Mouse (Mus musculus) lung, postnatal 25 days (tissue): ENCODE measurements around the gene Acp4.
"Not testable (repeated sequence)": the region's sequence is repeated elsewhere in the genome, so short reads cannot be mapped to it uniquely, and the experiment has no call there.

Experiments
- DNase-seq: peaks from one replicate; pipeline ENCODE4 v3.0.0; 2022; ENCODE audit warnings: low spot score

Gene Acp4

DNA sequence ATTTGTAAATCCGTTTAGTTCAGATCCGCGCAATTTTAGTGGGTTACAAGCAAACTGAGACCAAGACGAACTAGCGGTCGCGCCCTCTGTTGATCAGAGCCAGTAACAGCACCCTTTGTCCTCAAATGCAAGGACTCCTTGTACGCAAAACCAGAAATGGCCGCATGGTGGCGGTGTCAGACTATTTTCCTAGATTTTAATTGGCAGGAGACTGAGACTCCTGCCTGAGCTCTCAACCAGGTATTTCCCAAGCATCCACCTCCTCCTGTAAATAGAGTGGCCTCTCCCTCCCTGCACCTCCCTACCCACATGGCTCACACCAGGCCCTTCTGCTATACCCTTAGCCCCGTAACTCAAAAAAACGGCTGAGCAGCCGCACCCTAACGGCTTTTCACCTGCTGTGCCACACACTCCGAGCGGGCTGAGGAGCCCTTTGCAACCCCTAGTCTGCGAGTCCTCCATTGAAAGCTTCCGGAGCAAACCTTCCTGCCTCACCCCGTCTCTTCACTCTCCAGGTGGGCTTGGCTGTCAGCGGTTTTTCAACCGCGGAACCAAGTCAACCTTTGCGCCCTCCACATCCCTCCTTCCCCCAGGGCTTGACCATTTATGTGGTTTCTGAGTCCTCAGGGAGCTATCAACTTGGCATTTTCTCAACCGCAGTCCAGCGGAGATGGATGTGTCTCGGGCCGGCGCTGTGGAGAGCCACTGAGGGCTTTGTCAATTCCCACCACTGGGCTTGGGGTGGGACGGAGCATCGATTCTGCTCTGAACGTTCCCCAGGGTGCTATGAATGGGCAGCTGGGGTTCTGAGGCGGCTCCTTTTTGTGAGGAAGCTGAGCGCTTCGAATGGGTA, 5.8 kb upstream of the Acp4 start:
- DNase-seq, result peak; percentile 94

DNA sequence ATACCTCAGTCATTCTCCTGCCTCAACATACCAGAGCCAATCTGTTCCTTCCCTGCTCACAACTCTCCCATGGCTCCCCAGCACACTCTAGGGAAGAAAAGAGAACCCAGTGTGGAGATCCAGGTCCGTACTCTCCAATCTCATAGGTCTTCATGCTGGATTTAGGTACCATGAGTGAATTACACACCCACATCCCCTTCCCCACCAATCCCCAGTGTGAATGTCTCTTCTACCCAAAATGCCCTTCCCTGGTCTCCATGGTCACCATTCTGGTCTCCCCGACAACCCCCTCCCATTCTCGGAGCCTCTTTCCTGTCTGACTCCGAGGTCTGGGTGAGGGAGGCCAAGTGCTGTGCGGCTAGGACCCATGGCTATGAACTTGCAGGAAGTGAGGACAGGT, 4.0 kb upstream of the Acp4 start, which contains the start of gene Gm15517:
Gene Gm15517 (plus strand): TSS at position 301 of the 400 bp plus-strand sequence.
- no peak for DNase-seq

- no peak for DNase-seq
These were observed 3.2 kb upstream of the Acp4 start for GRCm38 (mm10) chr7:44260410-44260809.

DNA sequence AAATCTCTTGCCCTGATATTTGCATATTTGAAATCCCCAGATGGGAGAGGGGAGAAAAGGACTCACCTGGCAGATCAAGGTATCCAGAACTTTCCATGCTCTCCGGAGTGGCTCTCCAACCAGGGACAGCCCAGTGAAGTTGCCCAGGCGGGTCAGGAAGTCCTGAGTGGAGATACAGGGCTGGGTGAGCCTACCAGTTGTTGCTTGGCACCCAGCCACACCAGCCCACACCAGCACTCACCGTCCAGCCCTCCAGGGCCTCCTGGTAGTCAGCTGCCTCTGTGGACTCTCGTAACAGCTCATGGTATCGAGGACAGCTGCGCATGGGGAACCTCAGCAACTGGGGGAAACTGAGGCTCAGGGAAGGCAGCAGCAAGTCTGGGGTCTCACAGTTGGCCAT, 2.2 kb downstream of the Acp4 start:
- DNase-seq, result no peak

- no peak for DNase-seq
These were observed 4.1 kb downstream of the Acp4 start for GRCm38 (mm10) chr7:44253023-44253616.

DNA sequence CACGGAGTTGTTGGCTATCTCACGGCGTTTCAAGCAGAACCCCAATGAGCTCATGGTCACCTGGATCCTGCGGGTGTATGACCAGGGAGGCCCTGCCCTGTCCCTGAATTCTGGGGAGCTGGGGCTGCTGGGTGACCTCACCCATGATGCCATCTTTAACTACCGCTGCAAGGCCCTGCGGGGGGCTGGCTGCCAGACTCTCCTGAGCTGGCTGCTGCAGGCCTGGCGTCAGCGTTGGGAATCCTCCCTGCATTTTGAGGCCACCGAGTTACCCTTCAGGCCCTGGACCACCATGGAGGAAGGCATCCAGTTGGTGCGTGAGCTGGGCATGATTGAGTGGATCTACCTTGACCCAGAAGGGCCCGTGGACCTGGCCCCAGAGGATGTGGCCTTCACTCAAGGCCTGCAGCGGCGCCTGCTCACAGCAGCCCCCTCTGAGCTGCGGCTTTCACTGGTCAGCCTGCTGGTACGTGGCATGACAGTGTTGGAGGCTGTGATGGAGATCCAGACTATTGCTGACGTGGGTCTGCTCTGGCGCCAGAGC, 6.4 kb downstream of the Acp4 start:
- DNase-seq, result not testable (repeated sequence)

GRCm38 (mm10) chr7:44249248-44249647, 7.9 kb downstream of the Acp4 start:
- no peak for DNase-seq

- DNase-seq, result no peak
These were observed 9.2 kb downstream of the Acp4 start for GRCm38 (mm10) chr7:44247971-44248370.

- peak; percentile 23 for DNase-seq
These were observed 10.2 kb downstream of the Acp4 start for GRCm38 (mm10) chr7:44246984-44247470.

DNA sequence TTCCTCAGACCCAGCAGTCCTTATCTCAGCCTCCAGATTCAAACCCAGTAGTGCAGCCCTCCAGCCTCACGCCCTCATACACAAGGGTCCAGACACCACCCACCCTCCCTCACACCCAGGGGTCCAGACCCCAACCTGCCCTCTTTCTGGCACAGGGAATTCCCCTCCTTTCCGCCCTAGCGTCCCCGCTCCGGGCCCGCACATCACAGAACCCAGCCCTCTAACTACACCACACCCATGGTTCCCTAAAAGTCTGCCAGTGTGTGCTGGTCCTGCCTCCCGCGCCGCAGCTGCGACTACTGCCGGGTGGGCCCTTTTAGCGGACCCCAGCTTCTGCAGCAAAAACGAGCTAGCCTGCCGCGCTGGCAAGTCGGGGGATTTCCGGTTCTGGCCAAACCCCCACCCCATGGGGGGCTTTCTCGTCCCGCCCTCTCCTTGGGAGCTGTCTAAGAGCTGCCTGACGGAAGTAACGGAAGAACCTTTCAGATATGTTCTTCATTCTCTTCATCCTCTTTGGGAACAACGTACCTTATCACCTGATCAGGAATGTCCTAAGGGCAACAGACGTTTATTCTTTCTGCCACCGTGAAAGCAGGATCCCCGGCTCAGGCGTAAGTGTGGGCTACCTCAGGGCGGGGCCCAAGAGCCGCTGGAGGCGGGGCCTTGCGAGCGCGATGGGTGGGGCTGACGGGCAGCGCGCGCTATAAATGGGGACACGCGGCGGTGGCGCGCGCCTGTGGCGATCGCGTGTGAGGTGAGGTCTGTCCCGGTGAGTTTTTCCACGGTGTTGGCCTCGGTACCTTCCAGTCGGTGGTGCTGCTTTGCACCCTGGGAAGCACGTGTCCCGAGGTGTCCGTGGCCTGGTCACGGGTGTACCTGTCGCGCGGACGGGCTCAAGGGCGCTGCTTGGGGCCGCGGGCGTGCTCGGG, 10.9 kb downstream of the Acp4 start, which contains the start of the genes 1700028J19Rik and 2410002F23Rik:
Gene 1700028J19Rik (minus strand): TSS at position 641 of the 929 bp plus-strand sequence.
Gene 2410002F23Rik (plus strand): TSS at position 668 of the 929 bp plus-strand sequence.
- peak; percentile 90 for DNase-seq

GRCm38 (mm10) chr7:44244080-44244479, 13.1 kb downstream of the Acp4 start:
- DNase-seq, result no peak

DNA sequence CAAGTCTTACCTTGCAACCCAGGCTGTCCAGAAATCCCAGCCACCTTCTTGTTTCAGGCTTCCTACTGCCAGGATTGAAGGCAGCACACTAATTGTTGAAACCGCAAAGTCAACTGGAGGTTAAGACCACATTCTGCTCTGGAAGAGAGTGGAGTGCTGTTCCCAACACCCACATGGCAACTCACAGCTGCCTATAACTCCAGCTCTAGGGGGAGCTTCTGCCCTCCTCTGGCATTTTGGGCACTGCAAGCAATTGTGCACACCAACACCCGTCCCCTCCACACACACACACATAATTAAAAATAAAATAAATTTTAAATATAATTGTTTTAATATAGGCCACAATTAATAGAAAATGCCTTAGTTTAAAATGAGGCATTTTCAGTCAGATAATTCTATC, 16.0 kb downstream of the Acp4 start:
- no peak for DNase-seq

- DNase-seq, result no peak
These were observed 16.5 kb downstream of the Acp4 start for GRCm38 (mm10) chr7:44240712-44241111.

DNA sequence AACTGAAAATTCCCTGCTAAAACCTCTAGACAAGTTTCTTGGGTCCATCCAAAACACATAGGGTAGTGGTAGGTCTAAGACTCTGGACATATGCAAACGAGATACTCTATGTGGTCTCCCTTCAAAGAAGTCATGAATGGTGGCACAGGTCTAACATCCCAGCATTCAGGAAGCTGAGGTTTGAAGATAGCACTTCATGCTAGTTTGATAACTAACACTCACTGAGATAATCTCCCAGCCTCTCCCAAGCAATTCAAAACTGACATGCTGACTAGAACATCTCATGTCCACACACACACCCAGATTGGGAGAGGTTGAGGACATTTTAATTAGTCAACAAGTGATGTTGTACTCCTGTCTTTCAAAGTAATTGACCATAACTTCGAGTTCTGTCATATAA, 17.3 kb downstream of the Acp4 start:
- DNase-seq, result no peak

- DNase-seq, result no peak
These were observed 21.3 kb downstream of the Acp4 start, which contains the start of gene Gm36864 for GRCm38 (mm10) chr7:44235909-44236308. TSS of gene Gm36864 (plus strand) at chr7:44236177.

- DNase-seq, result no peak
These were observed 32.1 kb downstream of the Acp4 start, which contains the start of gene Klk1 for GRCm38 (mm10) chr7:44225076-44225475. TSS of gene Klk1 (plus strand) at chr7:44225360.

DNA sequence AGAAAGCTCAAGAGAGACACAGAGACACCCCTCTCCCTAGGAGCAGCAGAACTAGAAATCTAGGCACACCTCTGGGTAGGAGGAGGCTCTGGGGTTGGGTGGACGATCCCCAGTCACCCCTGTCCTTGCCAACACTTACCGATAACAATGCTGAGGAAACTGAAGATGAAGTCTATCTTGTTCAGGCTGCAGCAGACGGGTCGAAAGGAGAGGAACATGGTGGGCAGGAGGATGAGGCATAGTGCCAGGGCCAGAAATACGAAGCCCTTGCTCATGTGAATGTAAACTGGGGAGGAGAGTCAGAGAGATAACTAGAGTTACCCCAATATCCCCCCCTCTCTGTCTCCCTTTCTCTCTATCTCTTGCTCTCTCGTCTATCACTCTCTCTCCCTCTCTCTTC, 34.8 kb downstream of the Acp4 start:
- not testable (repeated sequence) for DNase-seq

- DNase-seq, result not testable (repeated sequence)
These were observed 35.6 kb downstream of the Acp4 start for GRCm38 (mm10) chr7:44221601-44222000.

DNA sequence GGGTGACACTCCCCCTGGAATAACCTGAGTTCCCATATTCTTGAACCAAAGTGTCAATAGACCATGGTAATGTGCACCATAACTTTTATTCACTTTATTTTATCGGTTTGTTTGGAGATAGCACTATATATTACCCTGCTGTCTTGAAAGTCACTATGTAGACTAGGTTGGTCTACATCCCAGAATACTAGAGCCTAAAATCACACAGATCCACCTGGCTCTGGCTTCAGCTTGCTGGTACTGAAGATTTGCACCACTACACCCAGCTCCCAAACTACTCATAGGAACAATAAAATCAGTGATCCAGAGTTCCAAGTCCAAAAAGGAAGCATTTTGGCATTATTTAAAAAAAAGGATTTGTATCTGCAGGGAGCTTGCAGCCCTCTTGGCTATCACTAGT, 41.5 kb downstream of the Acp4 start, which contains the start of gene Klk1b5:
Gene Klk1b5 (plus strand): TSS at position 301 of the 400 bp plus-strand sequence.
- DNase-seq, result no peak

- DNase-seq, result no peak
These were observed 48.9 kb downstream of the Acp4 start for GRCm38 (mm10) chr7:44208307-44208706.

- not testable (repeated sequence) for DNase-seq
These were observed 50.0 kb downstream of the Acp4 start, which contains the start of gene Klk1b4 for GRCm38 (mm10) chr7:44207135-44207534. TSS of gene Klk1b4 (plus strand) at chr7:44207435.
